Mouse (Mus musculus): Measurements from ENCODE around the gene Zfp354b.

DNA sequence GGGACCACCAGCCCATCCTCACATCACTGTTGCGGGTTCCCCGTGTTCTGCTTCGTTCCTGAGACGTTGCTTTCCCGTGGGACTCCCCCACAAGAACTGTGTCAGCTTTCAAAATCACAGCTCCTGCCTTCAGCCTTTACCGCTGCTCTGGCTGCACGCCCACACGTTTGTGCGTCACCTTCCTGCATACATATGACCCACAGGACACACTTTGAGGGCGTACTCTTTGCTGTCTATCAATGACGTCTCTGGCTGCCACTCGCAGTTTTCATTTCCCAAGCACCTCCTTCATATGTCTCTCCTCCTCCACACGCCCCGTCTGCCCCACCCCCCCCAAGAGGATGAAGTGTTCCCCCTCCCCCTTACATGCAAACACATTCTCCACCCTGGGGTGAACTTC, 20.9 kb upstream of the Zfp354b start:
- no peak for TF ChIP-seq POLR2A (IDR thresholded peaks at IDR 0.05; ENCODE audit: extremely low read depth, insufficient read depth, low read length)
- TF ChIP-seq CTCF (IDR thresholded peaks at IDR 0.05; ENCODE audit: low read depth, low read length) = no peak
